Mouse (Mus musculus): ENCODE measurements around the gene Lingo4. TPM values are rescaled to one million over a fixed set of nuclear protein-coding genes. Genes with fewer than 3 reads are reported as not detected.

Gene Lingo4
- polyA plus RNA-seq (2012; fragmentation: generic; extraction: Trizol), result not detected

DNA sequence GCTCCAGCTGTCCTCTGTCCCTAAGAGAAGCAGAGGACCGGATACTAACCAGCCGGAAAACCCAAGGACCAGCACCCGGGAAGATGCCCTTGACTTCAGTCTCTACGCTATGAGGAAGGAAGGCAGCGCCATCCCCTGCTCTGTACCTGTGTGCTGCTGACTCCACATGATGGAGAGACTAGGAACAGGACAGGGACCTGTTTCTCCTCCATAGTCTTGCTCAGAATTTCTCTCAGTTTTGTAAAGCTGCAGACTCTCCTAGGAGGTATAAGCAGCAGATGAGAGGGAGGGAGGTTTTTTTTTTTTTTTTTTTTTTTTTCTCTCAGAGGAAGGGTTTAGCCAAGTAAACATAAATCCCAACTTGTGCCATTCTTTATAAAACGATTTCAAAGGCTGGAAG, at the start of gene Lingo4:
Lingo4 (plus strand) TSS at position 301 of the 400 bp plus-strand sequence.
- Histone ChIP-seq H3ac (ENCODE audit: control insufficient read depth, insufficient read length) (no peak within 1 kb of the TSS), H3K4me3 (no peak within 1 kb of the TSS), H3K27me3 (ENCODE audit: control insufficient read depth, insufficient read depth, insufficient read length) (peaks cover 51% of the 10 kb centered on the region), H3K79me2 (ENCODE audit: control insufficient read depth, insufficient read depth) (no peaks in the 10 kb centered on the region), H3K4me2 (ENCODE audit: low read depth) (peak within 1 kb of the TSS; percentile 22), H3K36me3 (ENCODE audit: control insufficient read depth, insufficient read depth) (no peaks in the 10 kb centered on the region)
- TF ChIP-seq TCF3 (IDR thresholded peaks at IDR 0.05; ENCODE audit: insufficient read length, low read depth), result no peak
- TF ChIP-seq POLR2AphosphoS2 (IDR thresholded peaks at IDR 0.05; ENCODE audit: insufficient read length, low read depth), result no peak
- TF ChIP-seq POLR2A (IDR thresholded peaks at IDR 0.05; ENCODE audit: insufficient read length, low read depth), result no peak
- no peak for TF ChIP-seq MAX (IDR thresholded peaks at IDR 0.05; ENCODE audit: low read depth)
- TF ChIP-seq REST (IDR thresholded peaks at IDR 0.05; ENCODE audit: insufficient read depth, insufficient read length), result no peak

DNA sequence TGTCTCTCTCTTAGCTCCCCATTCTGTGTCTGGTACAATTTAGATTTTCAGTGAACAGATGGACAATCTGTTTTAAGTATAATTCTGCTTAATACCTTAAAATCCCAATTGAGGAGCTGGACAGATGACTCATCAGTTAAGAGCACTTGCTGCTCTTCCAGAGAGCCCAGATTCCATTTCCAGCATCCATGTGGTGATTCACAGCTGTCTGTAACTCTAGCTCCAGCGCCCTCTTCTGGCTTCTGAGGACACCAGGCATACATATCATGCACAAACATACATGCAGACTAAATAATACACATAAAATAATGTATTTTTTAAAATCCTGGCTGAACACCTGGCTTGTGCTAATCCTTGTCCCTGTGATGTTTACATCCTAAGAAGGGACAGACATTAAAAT, 37.5 kb upstream of the Lingo4 start:
- H3K4me3 ChIP-seq, result no peak overlapping the region
- H3K36me3 ChIP-seq (ENCODE audit: control insufficient read depth, insufficient read depth), result no peaks in the 10 kb centered on the region
- no peak overlapping the region for H3K4me2 ChIP-seq (ENCODE audit: low read depth)
- H3K79me2 ChIP-seq (ENCODE audit: control insufficient read depth, insufficient read depth), result no peaks in the 10 kb centered on the region
- H3ac ChIP-seq (ENCODE audit: control insufficient read depth, insufficient read length), result no peak overlapping the region
- peak in 1 of 3 experiments; percentile 2 for TF ChIP-seq MYOD1 (IDR thresholded peaks at IDR 0.05; ENCODE audit: control insufficient read depth in 1 of 3, insufficient read length in 2 of 3, low read depth in 2 of 3)
- no peak for TF ChIP-seq MYOG (IDR thresholded peaks at IDR 0.05; ENCODE audit: control insufficient read depth in 1 of 3, insufficient read depth in 1 of 3, insufficient read length in 2 of 3, low read depth in 2 of 3)
- no peak for TF ChIP-seq POLR2AphosphoS2 (IDR thresholded peaks at IDR 0.05; ENCODE audit: insufficient read length, low read depth)
- peaks cover 10% of the 10 kb centered on the region for H3K27me3 ChIP-seq (ENCODE audit: control insufficient read depth, insufficient read depth, insufficient read length)

- H3K4me3 ChIP-seq, result no peak within 1 kb of the TSS
- H3K79me2 ChIP-seq (ENCODE audit: control insufficient read depth, insufficient read depth), result no peaks in the 10 kb centered on the region
- TF ChIP-seq MYOD1 (IDR thresholded peaks at IDR 0.05; ENCODE audit: control insufficient read depth in 1 of 3, insufficient read length in 2 of 3, low read depth in 2 of 3) (no peak), TCF3 (IDR thresholded peaks at IDR 0.05; ENCODE audit: insufficient read length, low read depth) (no peak), E2F4 (IDR thresholded peaks at IDR 0.05; ENCODE audit: insufficient read depth) (no peak), TCF12 (IDR thresholded peaks at IDR 0.05; ENCODE audit: insufficient read depth, poor library complexity, severe bottlenecking) (no peak), REST (IDR thresholded peaks at IDR 0.05; ENCODE audit: insufficient read depth, insufficient read length) (no peak), MYOG (IDR thresholded peaks at IDR 0.05; ENCODE audit: control insufficient read depth in 1 of 3, insufficient read depth in 1 of 3, insufficient read length in 2 of 3, low read depth in 2 of 3) (no peak), CEBPB (IDR thresholded peaks at IDR 0.05; ENCODE audit: insufficient read depth, poor library complexity, severe bottlenecking) (no peak), MAX (IDR thresholded peaks at IDR 0.05; ENCODE audit: low read depth) (no peak), USF1 (IDR thresholded peaks at IDR 0.05; ENCODE audit: low read depth) (no peak), POLR2A (IDR thresholded peaks at IDR 0.05; ENCODE audit: insufficient read length, low read depth) (no peak), POLR2AphosphoS2 (IDR thresholded peaks at IDR 0.05; ENCODE audit: insufficient read length, low read depth) (no peak), SRF (IDR thresholded peaks at IDR 0.05; ENCODE audit: control insufficient read depth, insufficient read length, low read depth) (no peak)
- H3K36me3 ChIP-seq (ENCODE audit: control insufficient read depth, insufficient read depth), result no peaks in the 10 kb centered on the region
- no peak within 1 kb of the TSS for H3K4me2 ChIP-seq (ENCODE audit: low read depth)
- peaks cover 10% of the 10 kb centered on the region for H3K27me3 ChIP-seq (ENCODE audit: control insufficient read depth, insufficient read depth, insufficient read length)
- no peak within 1 kb of the TSS for H3ac ChIP-seq (ENCODE audit: control insufficient read depth, insufficient read length)
Measured at GRCm38 (mm10) chr3:94362138-94362537, 36.2 kb upstream of the Lingo4 start, which contains the start of gene C2cd4d. TSS of gene C2cd4d (plus strand) at chr3:94362438.

GRCm38 (mm10) chr3:94363291-94364153, 34.8 kb upstream of the Lingo4 start:
- no peak overlapping the region for H3ac ChIP-seq (ENCODE audit: control insufficient read depth, insufficient read length)
- H3K4me3 ChIP-seq, result no peak overlapping the region
- peaks cover 10% of the 10 kb centered on the region for H3K27me3 ChIP-seq (ENCODE audit: control insufficient read depth, insufficient read depth, insufficient read length)
- H3K4me2 ChIP-seq (ENCODE audit: low read depth), result no peak overlapping the region
- TF ChIP-seq CEBPB (IDR thresholded peaks at IDR 0.05; ENCODE audit: insufficient read depth, poor library complexity, severe bottlenecking) (no peak), POLR2A (IDR thresholded peaks at IDR 0.05; ENCODE audit: insufficient read length, low read depth) (no peak), POLR2AphosphoS2 (IDR thresholded peaks at IDR 0.05; ENCODE audit: insufficient read length, low read depth) (no peak), E2F4 (IDR thresholded peaks at IDR 0.05; ENCODE audit: insufficient read depth) (no peak), TCF3 (IDR thresholded peaks at IDR 0.05; ENCODE audit: insufficient read length, low read depth) (no peak), USF1 (IDR thresholded peaks at IDR 0.05; ENCODE audit: low read depth) (no peak), TCF12 (IDR thresholded peaks at IDR 0.05; ENCODE audit: insufficient read depth, poor library complexity, severe bottlenecking) (no peak), SRF (IDR thresholded peaks at IDR 0.05; ENCODE audit: control insufficient read depth, insufficient read length, low read depth) (no peak), MAX (IDR thresholded peaks at IDR 0.05; ENCODE audit: low read depth) (no peak)
- no peaks in the 10 kb centered on the region for H3K36me3 ChIP-seq (ENCODE audit: control insufficient read depth, insufficient read depth)
- H3K79me2 ChIP-seq (ENCODE audit: control insufficient read depth, insufficient read depth), result no peaks in the 10 kb centered on the region

DNA sequence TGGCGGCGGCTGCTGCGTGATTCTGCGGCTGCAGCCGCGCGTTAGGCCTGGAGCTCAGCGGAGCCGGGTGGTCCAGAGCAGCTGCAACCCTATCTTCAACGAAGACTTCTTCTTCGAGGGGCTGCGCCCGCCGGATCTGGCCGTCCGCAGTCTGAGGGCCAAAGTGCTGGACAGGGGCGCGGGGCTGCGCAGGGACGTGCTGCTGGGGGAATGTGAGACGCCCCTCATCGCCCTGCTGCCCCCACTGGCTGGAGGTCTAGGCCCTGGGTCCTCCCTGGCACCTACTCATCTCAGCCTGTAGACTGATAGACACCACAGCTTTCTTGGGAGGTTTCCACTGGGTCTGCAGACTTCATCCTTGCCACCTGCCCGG, 34.2 kb upstream of the Lingo4 start:
- Histone ChIP-seq H3K79me2 (ENCODE audit: control insufficient read depth, insufficient read depth) (no peaks in the 10 kb centered on the region), H3K36me3 (ENCODE audit: control insufficient read depth, insufficient read depth) (no peaks in the 10 kb centered on the region), H3K4me3 (no peak overlapping the region), H3ac (ENCODE audit: control insufficient read depth, insufficient read length) (no peak overlapping the region), H3K27me3 (ENCODE audit: control insufficient read depth, insufficient read depth, insufficient read length) (peaks cover 10% of the 10 kb centered on the region), H3K4me2 (ENCODE audit: low read depth) (no peak overlapping the region)
- TF ChIP-seq MYOD1 (IDR thresholded peaks at IDR 0.05; ENCODE audit: control insufficient read depth in 1 of 3, insufficient read length in 2 of 3, low read depth in 2 of 3) (no peak), SRF (IDR thresholded peaks at IDR 0.05; ENCODE audit: control insufficient read depth, insufficient read length, low read depth) (no peak), TCF12 (IDR thresholded peaks at IDR 0.05; ENCODE audit: insufficient read depth, poor library complexity, severe bottlenecking) (no peak), MAX (IDR thresholded peaks at IDR 0.05; ENCODE audit: low read depth) (no peak), USF1 (IDR thresholded peaks at IDR 0.05; ENCODE audit: low read depth) (no peak), TCF3 (IDR thresholded peaks at IDR 0.05; ENCODE audit: insufficient read length, low read depth) (no peak), CEBPB (IDR thresholded peaks at IDR 0.05; ENCODE audit: insufficient read depth, poor library complexity, severe bottlenecking) (no peak), E2F4 (IDR thresholded peaks at IDR 0.05; ENCODE audit: insufficient read depth) (no peak), POLR2AphosphoS2 (IDR thresholded peaks at IDR 0.05; ENCODE audit: insufficient read length, low read depth) (no peak), REST (IDR thresholded peaks at IDR 0.05; ENCODE audit: insufficient read depth, insufficient read length) (no peak), POLR2A (IDR thresholded peaks at IDR 0.05; ENCODE audit: insufficient read length, low read depth) (no peak), MYOG (IDR thresholded peaks at IDR 0.05; ENCODE audit: control insufficient read depth in 1 of 3, insufficient read depth in 1 of 3, insufficient read length in 2 of 3, low read depth in 2 of 3) (no peak)
